Mouse (Mus musculus): ENCODE data around the gene Anks1b. TPM values are rescaled to one million over a fixed set of nuclear protein-coding genes. Genes with fewer than 3 reads are reported as not detected.

Anks1b gene
- polyA plus RNA-seq, 1 experiment from 2014 or later = 46.0 TPM

- 90% methylated on average over 2 of the region's 2 CpGs for WGBS
These were observed 662.1 kb downstream of the Anks1b start for GRCm38 (mm10) chr10:90535370-90535769.

GRCm38 (mm10) chr10:90546635-90547034 lies 673.3 kb downstream of the Anks1b start:
- H3K4me3 ChIP-seq (replicated peaks) = no peak overlapping the region
- no peaks in the 10 kb centered on the region for H3K9me3 ChIP-seq
- no peak for ATAC-seq
- 43% methylated on average over 3 of the region's 3 CpGs for WGBS
- H3K36me3 ChIP-seq = no peaks in the 10 kb centered on the region
- H3K27me3 ChIP-seq = no peaks in the 10 kb centered on the region
- H3K27ac ChIP-seq = no peak overlapping the region
- no peak overlapping the region for H3K9ac ChIP-seq (replicated peaks)
- no peak overlapping the region for H3K4me2 ChIP-seq (replicated peaks)
- no peaks in the 10 kb centered on the region for H3K4me1 ChIP-seq (replicated peaks)

More at GRCm38 (mm10) chr10:90535370-90535769, 662.1 kb downstream of the Anks1b start:
- Histone ChIP-seq H3K9ac (replicated peaks) (no peak overlapping the region), H3K36me3 (no peaks in the 10 kb centered on the region), H3K27ac (no peak overlapping the region), H3K4me3 (replicated peaks) (no peak overlapping the region), H3K27me3 (no peaks in the 10 kb centered on the region), H3K9me3 (no peaks in the 10 kb centered on the region), H3K4me2 (replicated peaks) (no peak overlapping the region), H3K4me1 (replicated peaks) (peaks cover 11% of the 10 kb centered on the region)
- ATAC-seq = no peak

- Histone ChIP-seq H3K4me3 (replicated peaks) (no peak overlapping the region), H3K4me1 (replicated peaks) (no peaks in the 10 kb centered on the region), H3K27ac (no peak overlapping the region), H3K4me2 (replicated peaks) (no peak overlapping the region), H3K9ac (replicated peaks) (no peak overlapping the region), H3K36me3 (no peaks in the 10 kb centered on the region), H3K27me3 (no peaks in the 10 kb centered on the region), H3K9me3 (no peaks in the 10 kb centered on the region)
- ATAC-seq = no peak
- 89% methylated on average over 7 of the region's 7 CpGs for whole genome bisulfite sequencing
These were observed 689.6 kb downstream of the Anks1b start for GRCm38 (mm10) chr10:90562906-90563305.

- Histone ChIP-seq H3K9ac (replicated peaks) (peak overlapping the region; percentile 62), H3K4me2 (replicated peaks) (peak overlapping the region; percentile 66), H3K36me3 (no peaks in the 10 kb centered on the region), H3K4me1 (replicated peaks) (peaks cover 14% of the 10 kb centered on the region), H3K4me3 (replicated peaks) (peak overlapping the region; percentile 44), H3K27ac (peak overlapping the region; percentile 90), H3K27me3 (no peaks in the 10 kb centered on the region), H3K9me3 (no peaks in the 10 kb centered on the region)
- ATAC-seq = peak; percentile 99
- WGBS = 7% methylated on average over 29 of the region's 29 CpGs
These were observed 703.1 kb downstream of the Anks1b start for GRCm38 (mm10) chr10:90576191-90577098.

GRCm38 (mm10) chr10:90577099-90577461 lies 703.8 kb downstream of the Anks1b start:
- peak; percentile 31; the same call in 1 of the 2 replicates for ATAC-seq
- Histone ChIP-seq H3K4me3 (replicated peaks) (peak overlapping the region; percentile 44), H3K4me2 (replicated peaks) (peak overlapping the region; percentile 66), H3K27me3 (no peaks in the 10 kb centered on the region), H3K9me3 (no peaks in the 10 kb centered on the region), H3K4me1 (replicated peaks) (peaks cover 14% of the 10 kb centered on the region), H3K27ac (peak overlapping the region; percentile 90), H3K36me3 (no peaks in the 10 kb centered on the region), H3K9ac (replicated peaks) (peak overlapping the region; percentile 62)
- WGBS = 38% methylated on average over 6 of the region's 6 CpGs

- Histone ChIP-seq H3K9me3 (no peaks in the 10 kb centered on the region), H3K27ac (peak overlapping the region; percentile 90), H3K27me3 (no peaks in the 10 kb centered on the region), H3K4me3 (replicated peaks) (peak overlapping the region; percentile 44), H3K36me3 (no peaks in the 10 kb centered on the region), H3K4me2 (replicated peaks) (peak overlapping the region; percentile 66), H3K4me1 (replicated peaks) (peaks cover 14% of the 10 kb centered on the region), H3K9ac (replicated peaks) (peak overlapping the region; percentile 62)
- ATAC-seq = no peak
- WGBS = 73% methylated on average over 9 of the region's 9 CpGs
These were observed 704.5 kb downstream of the Anks1b start for GRCm38 (mm10) chr10:90577777-90578176.

- no peaks in the 10 kb centered on the region for H3K9me3 ChIP-seq
- ATAC-seq = no peak
- no peak overlapping the region; the same call in 1 of the 2 replicates for H3K4me2 ChIP-seq (replicated peaks)
- H3K9ac ChIP-seq (replicated peaks) = no peak overlapping the region
- no peaks in the 10 kb centered on the region for H3K27me3 ChIP-seq
- H3K27ac ChIP-seq = no peak overlapping the region
- peaks cover 14% of the 10 kb centered on the region for H3K4me1 ChIP-seq (replicated peaks)
- WGBS = 80% methylated on average over 5 of the region's 5 CpGs
- H3K36me3 ChIP-seq = no peaks in the 10 kb centered on the region
- no peak overlapping the region for H3K4me3 ChIP-seq (replicated peaks)
These were observed 706.7 kb downstream of the Anks1b start for GRCm38 (mm10) chr10:90579970-90580369.

GRCm38 (mm10) chr10:90584052-90584451 lies 710.7 kb downstream of the Anks1b start:
- Histone ChIP-seq H3K4me1 (replicated peaks) (peaks cover 3% of the 10 kb centered on the region; the same call in 1 of the 2 replicates), H3K9me3 (no peaks in the 10 kb centered on the region), H3K9ac (replicated peaks) (no peak overlapping the region), H3K27ac (no peak overlapping the region), H3K27me3 (no peaks in the 10 kb centered on the region), H3K36me3 (no peaks in the 10 kb centered on the region), H3K4me2 (replicated peaks) (no peak overlapping the region), H3K4me3 (replicated peaks) (no peak overlapping the region)
- WGBS = 89% methylated on average over 4 of the region's 4 CpGs
- ATAC-seq = no peak

GRCm38 (mm10) chr10:90596142-90596541 lies 722.8 kb downstream of the Anks1b start:
- WGBS = 15% methylated on average over 3 of the region's 3 CpGs
- Histone ChIP-seq H3K27me3 (no peaks in the 10 kb centered on the region), H3K4me2 (replicated peaks) (0 out of 2 replicates have a peak overlapping the region, but pooled peaks have one; percentile 2), H3K27ac (no peak overlapping the region), H3K9ac (replicated peaks) (no peak overlapping the region), H3K36me3 (no peaks in the 10 kb centered on the region), H3K4me1 (replicated peaks) (peaks cover 12% of the 10 kb centered on the region), H3K4me3 (replicated peaks) (no peak overlapping the region), H3K9me3 (no peaks in the 10 kb centered on the region)
- ATAC-seq = peak; percentile 91

GRCm38 (mm10) chr10:90596576-90596975 lies 723.3 kb downstream of the Anks1b start:
- H3K4me2 ChIP-seq (replicated peaks) = 0 out of 2 replicates have a peak overlapping the region, but pooled peaks have one; percentile 2
- peak; percentile 74 for ATAC-seq
- no peaks in the 10 kb centered on the region for H3K27me3 ChIP-seq
- no peaks in the 10 kb centered on the region for H3K9me3 ChIP-seq
- no peak overlapping the region for H3K9ac ChIP-seq (replicated peaks)
- H3K4me3 ChIP-seq (replicated peaks) = no peak overlapping the region
- H3K27ac ChIP-seq = no peak overlapping the region
- WGBS = 12% methylated on average over 3 of the region's 3 CpGs
- H3K36me3 ChIP-seq = no peaks in the 10 kb centered on the region
- peaks cover 12% of the 10 kb centered on the region for H3K4me1 ChIP-seq (replicated peaks)

- no peak overlapping the region for H3K4me3 ChIP-seq (replicated peaks)
- no peaks in the 10 kb centered on the region for H3K9me3 ChIP-seq
- H3K27ac ChIP-seq = no peak overlapping the region
- H3K9ac ChIP-seq (replicated peaks) = no peak overlapping the region
- peaks cover 12% of the 10 kb centered on the region for H3K4me1 ChIP-seq (replicated peaks)
- no peaks in the 10 kb centered on the region for H3K27me3 ChIP-seq
- H3K4me2 ChIP-seq (replicated peaks) = no peak overlapping the region
- no peak for ATAC-seq
- no peaks in the 10 kb centered on the region for H3K36me3 ChIP-seq
These were observed 725.8 kb downstream of the Anks1b start for GRCm38 (mm10) chr10:90599149-90599548.

- Histone ChIP-seq H3K36me3 (no peaks in the 10 kb centered on the region), H3K4me3 (replicated peaks) (no peak overlapping the region), H3K4me1 (replicated peaks) (peaks cover 12% of the 10 kb centered on the region), H3K9me3 (no peaks in the 10 kb centered on the region), H3K4me2 (replicated peaks) (no peak overlapping the region), H3K9ac (replicated peaks) (no peak overlapping the region), H3K27ac (no peak overlapping the region), H3K27me3 (no peaks in the 10 kb centered on the region)
- ATAC-seq = no peak
- 84% methylated on average over 14 of the region's 14 CpGs for WGBS
These were observed 726.6 kb downstream of the Anks1b start for GRCm38 (mm10) chr10:90599726-90600531.
